In the genomic region with DNA sequence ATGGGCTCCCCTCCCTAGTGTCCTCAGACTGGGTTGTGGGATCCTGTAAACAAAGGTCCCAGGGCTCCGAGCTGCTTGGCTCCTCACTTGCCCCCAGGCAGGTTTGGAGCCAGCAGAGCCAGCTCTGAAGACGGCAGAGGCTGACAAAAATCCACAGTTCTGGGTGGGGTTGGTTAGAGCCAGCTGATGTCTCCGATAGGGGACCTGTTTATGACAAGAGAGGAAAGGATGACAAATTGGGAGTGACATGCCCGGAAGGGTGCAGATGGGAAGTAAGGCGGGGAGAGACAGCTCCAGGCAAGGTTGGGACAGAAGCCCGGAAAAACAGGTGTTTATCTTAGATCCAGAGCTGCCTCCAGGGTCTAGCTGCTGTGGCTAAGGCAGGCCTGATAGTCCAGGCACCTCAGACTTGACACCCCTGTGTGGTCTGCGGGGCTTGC, we compare ENCODE assay signal across 9 mouse cellular contexts. TPM values are rescaled to one million over a fixed set of nuclear protein-coding genes. Genes with fewer than 3 reads are reported as not detected.
DNase-seq lines count a peak whose midpoint lies in the region; ATAC-seq lines count a peak whose summit lies in the region.
"Had no signal": no experiment of that assay in that cellular context is flagged by ENCODE, and none has a peak within 500 bp of the region (broad histone marks: within the 10 kb centered on the region; RNA-seq: fewer than 3 reads in every experiment).

No protein-coding gene starts in this region.

- no peak overlapping the region for H3K4me2 ChIP-seq in forebrain, embryonic 12.5 days
- H3K4me2 ChIP-seq in forebrain, embryonic 14.5 days (ENCODE audit: low read length): no peak overlapping the region
- no peak overlapping the region for H3K4me2 ChIP-seq in lung, embryonic 15.5 days
- H3K4me2 ChIP-seq: embryonic facial prominence, embryonic 12.5 days had no signal

- WGBS in forebrain, embryonic 12.5 days: 80% methylated on average over 7 of the region's 7 CpGs
- WGBS in forebrain, embryonic 14.5 days: 83% methylated on average over 7 of the region's 7 CpGs
- 37% methylated on average over 7 of the region's 7 CpGs for WGBS in lung, embryonic 15.5 days

- H3K27me3 ChIP-seq in forebrain, embryonic 12.5 days: no peaks in the 10 kb centered on the region
- H3K27me3 ChIP-seq in forebrain, embryonic 14.5 days (replicated peaks; ENCODE audit: control insufficient read depth, insufficient read depth, low read length): no peaks in the 10 kb centered on the region
- no peaks in the 10 kb centered on the region for H3K27me3 ChIP-seq in lung, embryonic 15.5 days
- H3K27me3 ChIP-seq: embryonic facial prominence, embryonic 12.5 days had no signal

- intact Hi-C loops in heart, postnatal 10 days (cut with DNase I): loop anchor here (2.0 kb wide), 1 partner anchor 18 kb away; no protein-coding TSS in a partner anchor

- no peaks in the 10 kb centered on the region for H3K9me3 ChIP-seq in forebrain, embryonic 12.5 days
- H3K9me3 ChIP-seq in forebrain, embryonic 14.5 days (replicated peaks; ENCODE audit: control insufficient read depth, low read length): no peaks in the 10 kb centered on the region
- H3K9me3 ChIP-seq in lung, embryonic 15.5 days: no peaks in the 10 kb centered on the region
- H3K9me3 ChIP-seq: embryonic facial prominence, embryonic 12.5 days had no signal

- no peak overlapping the region for H3K9ac ChIP-seq in forebrain, embryonic 12.5 days
- no peak overlapping the region for H3K9ac ChIP-seq in forebrain, embryonic 14.5 days (ENCODE audit: low read length)
- H3K9ac ChIP-seq in lung, embryonic 15.5 days: no peak overlapping the region
- H3K9ac ChIP-seq: embryonic facial prominence, embryonic 12.5 days had no signal

- no peaks in the 10 kb centered on the region for H3K4me1 ChIP-seq in forebrain, embryonic 12.5 days
- no peaks in the 10 kb centered on the region for H3K4me1 ChIP-seq in forebrain, embryonic 14.5 days (ENCODE audit: control insufficient read depth, insufficient read depth, low read length)
- H3K4me1 ChIP-seq in lung, embryonic 15.5 days: peaks cover 13% of the 10 kb centered on the region
- H3K4me1 ChIP-seq: embryonic facial prominence, embryonic 12.5 days had no signal

- ATAC-seq in forebrain, embryonic 12.5 days (ENCODE audit: low FRiP score): no peak
- no peak for ATAC-seq in forebrain, embryonic 14.5 days
- ATAC-seq in lung, embryonic 15.5 days (ENCODE audit: borderline replicate concordance, extremely low read depth, low FRiP score, low TSS enrichment): peak; percentile 29; the same call in 1 of the 2 replicates
- ATAC-seq in frontal cortex, adult (ENCODE audit: low TSS enrichment): no peak

- H3K4me3 ChIP-seq in forebrain, embryonic 12.5 days (replicated peaks): no peak overlapping the region
- no peak overlapping the region for H3K4me3 ChIP-seq in forebrain, embryonic 14.5 days (ENCODE audit: low read depth, low read length)
- no peak overlapping the region for H3K4me3 ChIP-seq in lung, embryonic 15.5 days
- H3K4me3 ChIP-seq: embryonic facial prominence, embryonic 12.5 days had no signal

- 0 out of 2 replicates have a peak overlapping the region, but pooled peaks have one; percentile 25 for H3K27ac ChIP-seq in forebrain, embryonic 12.5 days
- no peak overlapping the region for H3K27ac ChIP-seq in forebrain, embryonic 14.5 days (ENCODE audit: low read depth, low read length)
- peak overlapping the region; percentile 41 for H3K27ac ChIP-seq in lung, embryonic 15.5 days

- peaks cover 54% of the 10 kb centered on the region for H3K36me3 ChIP-seq in forebrain, embryonic 12.5 days (replicated peaks)
- peaks cover 46% of the 10 kb centered on the region for H3K36me3 ChIP-seq in forebrain, embryonic 14.5 days (ENCODE audit: control insufficient read depth, insufficient read depth, low read length)
- H3K36me3 ChIP-seq in lung, embryonic 15.5 days: peaks cover 28% of the 10 kb centered on the region

- DNase-seq in forebrain, embryonic 14.5 days (ENCODE audit: low spot score): no peak
- peak; percentile 54 for DNase-seq in ZHBTc4 (ENCODE audit: low read depth, low spot score)
- DNase-seq in heart, postnatal 10 days: peak; percentile 65
- no peak for DNase-seq in left cerebral cortex, adult 11 months (ENCODE audit: low spot score)
- DNase-seq in embryo, embryonic 9.5 days (ENCODE audit: extremely low spot score): no peak

RNA-seq across cellular contexts. Expression of gene Cdc42bpg, which starts 5.8 kb away (rescaled TPM):
- polyA plus RNA-seq in forebrain, embryonic 12.5 days (2016; fragmentation: Nextera tagmentation; extraction: Ambion mirVana): 0.36 and 0.38 TPM in 2 replicates
- 0.61 and 0.72 TPM in 2 replicates for polyA plus RNA-seq in forebrain, embryonic 14.5 days (2014; fragmentation: Nextera tagmentation; extraction: Ambion mirVana)
- 1 to 10 TPM; 9.6 to 9.9 TPM for total RNA-seq in heart, postnatal 10 days (2021)
- polyA plus RNA-seq in lung, embryonic 15.5 days (2015; fragmentation: Nextera tagmentation; extraction: Ambion mirVana): 0.77 and 0.92 TPM in 2 replicates

RNA-seq across cellular contexts. Expression of gene Ehd1, which starts 23.9 kb away (rescaled TPM):
- polyA plus RNA-seq in forebrain, embryonic 12.5 days (2016; fragmentation: Nextera tagmentation; extraction: Ambion mirVana): 86.6 and 89.0 TPM in 2 replicates
- polyA plus RNA-seq in forebrain, embryonic 14.5 days (2014; fragmentation: Nextera tagmentation; extraction: Ambion mirVana): 71.3 and 79.8 TPM in 2 replicates
- 100 to 1,000 TPM; 129 to 181 TPM for total RNA-seq in heart, postnatal 10 days (2021)
- polyA plus RNA-seq in lung, embryonic 15.5 days (2015; fragmentation: Nextera tagmentation; extraction: Ambion mirVana): 66.7 and 76.1 TPM in 2 replicates

RNA-seq across cellular contexts. Expression of gene Men1, which starts 34.4 kb away (rescaled TPM):
- 97.1 and 107 TPM in 2 replicates for polyA plus RNA-seq in forebrain, embryonic 12.5 days (2016; fragmentation: Nextera tagmentation; extraction: Ambion mirVana)
- polyA plus RNA-seq in forebrain, embryonic 14.5 days (2014; fragmentation: Nextera tagmentation; extraction: Ambion mirVana): 47.7 and 61.6 TPM in 2 replicates
- total RNA-seq in heart, postnatal 10 days (2021): 10 to 100 TPM; 18.6 to 21.8 TPM
- 82.6 and 85.7 TPM in 2 replicates for polyA plus RNA-seq in lung, embryonic 15.5 days (2015; fragmentation: Nextera tagmentation; extraction: Ambion mirVana)

RNA-seq across cellular contexts. Expression of gene Map4k2, which starts 40.5 kb away (rescaled TPM):
- polyA plus RNA-seq in forebrain, embryonic 12.5 days (2016; fragmentation: Nextera tagmentation; extraction: Ambion mirVana): 14.4 and 15.1 TPM in 2 replicates
- polyA plus RNA-seq in forebrain, embryonic 14.5 days (2014; fragmentation: Nextera tagmentation; extraction: Ambion mirVana): 6.2 and 11.2 TPM in 2 replicates
- total RNA-seq in heart, postnatal 10 days (2021): 10 to 100 TPM; 52.3 to 52.4 TPM
- polyA plus RNA-seq in lung, embryonic 15.5 days (2015; fragmentation: Nextera tagmentation; extraction: Ambion mirVana): 19.2 and 22.9 TPM in 2 replicates

RNA-seq across cellular contexts. Expression of gene Atg2a, which starts 59.0 kb away (rescaled TPM):
- 12.0 and 14.2 TPM in 2 replicates for polyA plus RNA-seq in forebrain, embryonic 12.5 days (2016; fragmentation: Nextera tagmentation; extraction: Ambion mirVana)
- polyA plus RNA-seq in forebrain, embryonic 14.5 days (2014; fragmentation: Nextera tagmentation; extraction: Ambion mirVana): 7.9 and 9.6 TPM in 2 replicates
- 10 to 100 TPM; 17.7 to 19.0 TPM for total RNA-seq in heart, postnatal 10 days (2021)
- polyA plus RNA-seq in lung, embryonic 15.5 days (2015; fragmentation: Nextera tagmentation; extraction: Ambion mirVana): 8.9 and 9.3 TPM in 2 replicates

Comparison
In these comparisons a context has a peak if more than half of its experiments do, and no peak if none do; other contexts are left out.
1. DNase-seq: peak in ZHBTc4 (single experiment) and heart, postnatal 10 days (2 of 2); none in forebrain, embryonic 14.5 days (single experiment), left cerebral cortex, adult 11 months (single experiment) and embryo, embryonic 9.5 days (single experiment).